Mouse (Mus musculus) megakaryocyte, embryonic 14.5 days (primary cell): Measurements from ENCODE around the gene Slc5a2.

Experiments
- FLI1 ChIP-seq: IDR thresholded peaks from 2 replicates; pipeline ENCODE4 v1.6.1; 2012; ENCODE audit warnings: low read length, inconsistent platforms, mixed read lengths
- GATA1 ChIP-seq: IDR thresholded peaks from 3 replicates; pipeline ENCODE4 v1.6.1; 2012; ENCODE audit warnings: mixed read lengths, low read length, inconsistent platforms, borderline replicate concordance

DNA sequence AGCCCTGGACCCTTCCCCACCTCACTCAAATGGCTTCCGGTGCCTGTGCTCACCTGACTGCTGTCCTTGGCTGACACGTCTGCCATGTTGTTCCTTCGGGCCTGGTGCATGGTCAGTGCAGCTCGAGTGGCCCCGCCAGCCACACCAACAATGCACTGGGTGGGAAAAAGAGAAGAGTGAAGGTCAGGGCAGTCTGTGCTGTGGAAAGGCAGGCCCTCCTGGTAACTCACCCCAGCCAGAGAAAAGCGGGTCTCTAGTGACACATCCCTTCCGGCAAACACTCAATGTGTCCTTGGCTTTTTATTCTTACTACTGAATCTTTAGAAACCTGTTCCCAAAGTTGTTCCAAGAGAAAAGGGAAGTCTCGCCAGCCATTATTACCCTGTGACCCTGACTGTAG, 19.6 kb downstream of the Slc5a2 start:
- no peak for TF ChIP-seq GATA1
- TF ChIP-seq FLI1: no peak
